Mouse (Mus musculus) adrenal gland, postnatal 4 days (tissue): ENCODE measurements at regions not wholly inside any gene's neighbourhood (a gene's known extent, or its start where the extent isn't known, plus 50 kb on each side); places are given as distances from the start of the nearest gene placed in this dataset.

Experiments
- DNase-seq, 2 experiments: peaks; one replicate each; pipeline ENCODE4 v3.0.0; 2021 to 2022; ENCODE audit warnings: low spot score in 2 of 2, mixed read lengths in 2 of 2

GRCm38 (mm10) chr15:64520568-64520967 lies 296.9 kb upstream of the Gm21798 start:
- no peak for DNase-seq

- DNase-seq, result no peak
Observed at GRCm38 (mm10) chr15:64532260-64533120, 285.0 kb upstream of the Gm21798 start.

GRCm38 (mm10) chr15:64533169-64533795 lies 284.2 kb upstream of the Gm21798 start:
- DNase-seq, result no peak

GRCm38 (mm10) chr15:64534166-64534565 lies 283.3 kb upstream of the Gm21798 start:
- no peak for DNase-seq

GRCm38 (mm10) chr15:64535160-64535559 lies 282.3 kb upstream of the Gm21798 start:
- DNase-seq, result no peak

- no peak for DNase-seq
Observed at GRCm38 (mm10) chr15:64541395-64541794, 276.1 kb upstream of the Gm21798 start.

GRCm38 (mm10) chr15:64542250-64542901 lies 275.1 kb upstream of the Gm21798 start:
- DNase-seq, result no peak

- no peak for DNase-seq
Observed at GRCm38 (mm10) chr15:64542908-64543307, 274.6 kb upstream of the Gm21798 start.

GRCm38 (mm10) chr15:64546035-64546434 lies 271.5 kb upstream of the Gm21798 start:
- no peak for DNase-seq

- DNase-seq, result no peak
Observed at GRCm38 (mm10) chr15:64557540-64557939, 260.0 kb upstream of the Gm21798 start.

GRCm38 (mm10) chr15:64558220-64558619 lies 259.3 kb upstream of the Gm21798 start:
- no peak for DNase-seq

- DNase-seq, result no peak
Observed at GRCm38 (mm10) chr15:64562431-64563111, 254.9 kb upstream of the Gm21798 start.

GRCm38 (mm10) chr15:64564703-64565102 lies 252.8 kb upstream of the Gm21798 start:
- no peak for DNase-seq

- DNase-seq, result no peak
Observed at GRCm38 (mm10) chr15:64576891-64577535, 240.5 kb upstream of the Gm21798 start.

GRCm38 (mm10) chr15:64578991-64579390 lies 238.5 kb upstream of the Gm21798 start:
- no peak for DNase-seq

- no peak for DNase-seq
Observed at GRCm38 (mm10) chr15:64580481-64580880, 237.0 kb upstream of the Gm21798 start.

GRCm38 (mm10) chr15:64581046-64581445 lies 236.4 kb upstream of the Gm21798 start:
- DNase-seq, result no peak

- DNase-seq, result no peak
Observed at GRCm38 (mm10) chr15:64584129-64584528, 233.4 kb upstream of the Gm21798 start.

- DNase-seq, result no peak
Observed at GRCm38 (mm10) chr15:64586776-64587175, 230.7 kb upstream of the Gm21798 start.

- DNase-seq, result no peak
Observed at GRCm38 (mm10) chr15:64590092-64590881, 227.2 kb upstream of the Gm21798 start.
